Mouse (Mus musculus): Measurements from ENCODE around the gene Rasal2. TPM values are rescaled to one million over a fixed set of nuclear protein-coding genes. Genes with fewer than 3 reads are reported as not detected.
A peak's percentile ranks its signal among the peaks of the same experiment; 100 is the strongest.

Rasal2 gene
- 5.8 and 6.2 TPM in 2 replicates for polyA plus RNA-seq (2016; fragmentation: Nextera tagmentation; extraction: Ambion mirVana)

DNA sequence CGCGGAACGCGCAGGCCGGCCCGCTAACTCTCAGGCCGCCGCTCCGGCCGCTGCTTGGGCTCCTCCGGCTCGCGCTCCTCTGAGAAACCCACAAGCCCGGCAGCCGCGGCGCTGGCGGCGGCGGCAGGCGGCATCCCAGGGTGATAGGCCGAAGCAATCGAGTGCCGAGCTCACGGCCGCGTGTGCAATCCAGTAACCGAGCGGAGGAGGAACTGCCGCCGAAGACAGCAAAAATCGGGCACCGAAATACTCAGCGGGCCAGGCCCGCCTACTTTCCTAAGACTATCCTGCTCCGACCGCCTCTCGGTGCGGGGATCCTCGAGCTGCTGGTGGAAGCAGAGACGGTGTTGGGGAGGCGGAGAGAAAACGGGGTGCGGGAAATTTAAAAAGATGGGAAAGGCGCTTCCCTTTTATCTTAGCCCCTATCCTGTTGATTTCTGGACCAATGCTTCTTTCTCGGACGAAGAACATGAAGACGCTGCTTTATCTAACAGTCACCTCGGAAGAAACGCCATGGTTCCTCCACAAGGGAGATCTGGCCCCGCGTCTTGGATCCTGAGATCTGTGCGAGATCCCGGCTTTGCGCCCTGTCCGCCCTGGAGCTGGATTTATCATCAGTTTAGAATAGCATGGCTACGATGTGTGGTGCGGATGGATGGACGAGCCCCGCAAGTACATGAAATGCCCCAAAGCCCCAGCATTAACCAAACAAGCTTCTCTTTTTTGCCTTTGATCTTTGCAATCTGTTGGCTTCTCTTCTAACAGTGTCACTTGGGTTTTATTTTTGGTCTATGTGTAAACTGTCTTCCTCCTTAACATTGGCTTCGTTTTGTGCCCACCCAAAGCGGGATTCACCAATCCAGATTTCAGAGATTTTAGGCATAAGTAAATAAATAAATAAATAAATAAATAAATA is at the start of gene Rasal2:
Rasal2 (minus strand) TSS at position 142 of the 916 bp plus-strand sequence.
- 1% methylated on average over 62 of the region's 62 CpGs for WGBS

DNA sequence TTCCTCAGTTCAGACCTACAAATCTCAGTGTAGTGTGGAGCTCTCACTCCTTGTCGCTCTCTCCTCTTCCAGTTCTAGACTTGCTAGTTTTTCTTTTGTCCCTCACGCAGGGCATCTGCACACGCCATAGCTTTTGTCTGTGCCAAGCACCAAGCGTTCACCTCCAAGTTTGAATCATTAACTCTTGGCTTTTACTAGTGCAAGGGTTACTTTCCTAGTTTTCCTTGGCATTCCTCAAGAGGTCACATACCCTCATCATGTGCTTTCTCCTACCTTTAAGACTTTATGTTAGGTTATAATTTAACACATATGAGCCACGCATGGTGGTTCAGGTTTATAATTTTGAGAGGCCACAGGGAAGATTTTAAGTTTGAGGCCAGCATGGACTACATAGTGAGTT is 48.9 kb upstream of the Rasal2 start:
- DNase-seq (ENCODE audit: low spot score), result no peak
- no peaks in the 10 kb centered on the region for H3K36me3 ChIP-seq
- 94% methylated on average over 5 of the region's 5 CpGs for WGBS
- H3K9me3 ChIP-seq (replicated peaks), result no peaks in the 10 kb centered on the region
- peaks cover 10% of the 10 kb centered on the region for H3K4me1 ChIP-seq
- no peak overlapping the region for H3K27ac ChIP-seq
- H3K4me3 ChIP-seq, result no peak overlapping the region
- no peaks in the 10 kb centered on the region for H3K27me3 ChIP-seq (ENCODE audit: low read depth, poor library complexity, severe bottlenecking)

More for the DNA sequence above, at the start of gene Rasal2:
- DNase-seq (ENCODE audit: low spot score), result peak; percentile 97
- peaks cover 15% of the 10 kb centered on the region for H3K4me1 ChIP-seq
- H3K4me3 ChIP-seq, result peak within 1 kb of the TSS; percentile 97
- H3K27me3 ChIP-seq (ENCODE audit: low read depth, poor library complexity, severe bottlenecking), result no peaks in the 10 kb centered on the region
- H3K9me3 ChIP-seq (replicated peaks), result no peaks in the 10 kb centered on the region
- H3K27ac ChIP-seq, result peak within 1 kb of the TSS; percentile 92
- no peaks in the 10 kb centered on the region for H3K36me3 ChIP-seq

DNA sequence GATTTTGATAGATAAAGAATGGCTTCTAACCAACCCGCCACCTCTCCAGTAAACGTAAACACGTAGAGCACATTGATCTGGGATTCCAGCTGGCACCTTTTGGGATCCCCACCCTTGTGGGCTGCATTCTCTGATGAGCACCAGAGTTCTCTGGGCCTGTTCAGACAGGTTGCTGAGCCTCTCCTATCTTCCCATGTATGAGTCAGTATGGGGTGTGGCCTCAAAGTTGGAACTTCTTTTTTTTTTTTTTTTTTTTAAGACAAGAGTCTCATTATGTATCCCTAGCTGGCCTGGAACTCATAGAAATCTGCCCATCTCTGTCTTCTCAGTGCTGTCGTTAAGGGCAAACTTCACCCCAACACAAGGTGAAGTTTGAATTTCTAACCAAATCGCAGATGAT is 47.5 kb upstream of the Rasal2 start:
- Histone ChIP-seq H3K9me3 (replicated peaks) (no peaks in the 10 kb centered on the region), H3K36me3 (no peaks in the 10 kb centered on the region), H3K4me1 (peaks cover 10% of the 10 kb centered on the region), H3K4me3 (no peak overlapping the region), H3K27me3 (ENCODE audit: low read depth, poor library complexity, severe bottlenecking) (no peaks in the 10 kb centered on the region), H3K27ac (no peak overlapping the region)
- no peak for DNase-seq (ENCODE audit: low spot score)
- WGBS, result 90% methylated on average over 5 of the region's 5 CpGs

DNA sequence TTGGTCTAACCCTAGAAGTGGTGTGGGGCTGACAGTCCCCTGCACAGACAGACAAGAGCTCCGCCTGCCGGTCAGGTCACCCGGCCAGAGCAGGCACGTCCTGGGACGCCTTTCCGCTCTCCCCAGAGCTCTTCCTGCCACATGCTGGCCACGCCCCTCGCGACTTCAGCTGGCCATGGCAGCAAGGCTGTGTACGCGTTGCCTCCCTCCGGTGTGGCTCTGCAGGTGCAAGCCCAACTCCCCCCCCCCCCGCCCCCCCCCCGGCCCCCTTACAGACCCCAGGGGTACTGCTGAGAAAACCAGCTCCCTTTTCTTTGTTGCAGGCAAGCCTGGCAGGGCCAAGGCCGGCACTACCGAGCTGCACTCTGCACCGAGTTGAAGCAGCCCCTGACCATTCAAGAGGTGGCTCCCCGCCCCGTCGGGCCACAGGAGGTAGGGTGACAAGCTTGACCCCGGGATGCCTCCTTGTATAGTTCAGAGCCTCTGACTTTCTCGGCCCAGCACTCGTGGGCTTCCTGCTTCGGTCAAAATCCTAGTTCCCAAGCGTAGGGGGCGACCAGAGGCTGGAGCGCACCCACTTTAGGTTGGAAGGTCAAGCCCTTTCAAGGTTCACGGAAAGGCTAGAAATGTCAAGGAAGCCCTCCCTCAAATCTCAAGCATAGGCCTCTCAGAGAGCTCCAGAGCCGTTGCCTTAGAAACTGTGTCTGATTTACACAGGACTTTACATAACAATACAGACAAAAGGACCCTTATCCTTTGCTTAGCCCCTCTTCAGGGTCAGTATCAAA is 46.2 kb upstream of the Rasal2 start, which contains the start of gene Cryzl2:
Cryzl2 (plus strand) TSS at position 157 of the 788 bp plus-strand sequence.
- H3K27ac ChIP-seq, result peak within 1 kb of the TSS; percentile 85
- 9% methylated on average over 27 of the region's 29 CpGs for WGBS

DNA sequence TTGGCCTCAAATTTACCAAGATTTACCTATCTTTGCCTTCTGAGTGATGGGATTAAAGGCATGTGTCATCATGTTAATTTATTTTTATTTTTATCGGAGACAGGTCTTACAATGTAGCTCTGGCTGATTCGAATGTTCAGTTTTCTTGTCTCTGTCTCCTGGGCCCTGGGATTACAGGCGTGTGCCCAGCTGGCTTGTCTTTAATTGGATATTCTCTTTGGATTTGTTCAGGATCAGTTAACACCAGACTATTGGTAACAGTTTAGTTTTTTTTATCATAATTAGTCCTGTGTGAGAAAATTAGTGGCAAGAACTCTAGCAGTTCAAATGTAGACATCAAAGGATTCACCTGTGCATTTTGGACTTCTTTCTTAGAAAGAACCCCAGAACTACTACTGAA is 45.4 kb upstream of the Rasal2 start:
- Histone ChIP-seq H3K9me3 (replicated peaks) (no peaks in the 10 kb centered on the region), H3K36me3 (no peaks in the 10 kb centered on the region), H3K27me3 (ENCODE audit: low read depth, poor library complexity, severe bottlenecking) (no peaks in the 10 kb centered on the region), H3K27ac (no peak overlapping the region), H3K4me1 (peaks cover 18% of the 10 kb centered on the region), H3K4me3 (no peak overlapping the region)
- no peak for DNase-seq (ENCODE audit: low spot score)
- WGBS, result 85% methylated on average over 3 of the region's 3 CpGs

More for the DNA sequence above, 46.2 kb upstream of the Rasal2 start, which contains the start of gene Cryzl2:
- DNase-seq (ENCODE audit: low spot score), result peak; percentile 88
- Histone ChIP-seq H3K4me1 (peaks cover 10% of the 10 kb centered on the region), H3K27me3 (ENCODE audit: low read depth, poor library complexity, severe bottlenecking) (no peaks in the 10 kb centered on the region), H3K4me3 (peak within 1 kb of the TSS; percentile 57), H3K9me3 (replicated peaks) (no peaks in the 10 kb centered on the region), H3K36me3 (no peaks in the 10 kb centered on the region)

DNA sequence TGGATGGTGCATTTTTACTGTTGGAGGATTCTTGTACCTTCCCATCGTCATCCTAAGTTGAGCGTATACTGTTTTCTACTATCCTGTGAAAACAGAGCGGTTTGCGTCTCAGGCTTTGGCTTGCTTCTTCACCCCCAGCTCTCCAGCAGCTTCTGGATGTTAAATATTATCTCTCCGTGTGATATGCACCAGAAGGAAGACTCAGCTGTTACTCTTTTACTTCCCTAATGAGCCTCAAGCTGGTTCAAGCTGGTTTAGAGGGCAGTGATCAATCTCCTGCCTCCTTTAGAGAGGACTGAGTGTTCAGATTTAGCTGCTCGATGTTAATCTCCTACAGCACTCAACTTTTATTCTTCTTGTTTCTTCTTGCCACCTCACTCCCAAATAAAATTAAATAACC is 42.5 kb upstream of the Rasal2 start:
- H3K36me3 ChIP-seq, result no peaks in the 10 kb centered on the region
- no peaks in the 10 kb centered on the region for H3K9me3 ChIP-seq (replicated peaks)
- WGBS, result 86% methylated on average over 6 of the region's 6 CpGs
- H3K4me3 ChIP-seq, result no peak overlapping the region
- DNase-seq (ENCODE audit: low spot score), result no peak
- H3K4me1 ChIP-seq, result peaks cover 36% of the 10 kb centered on the region
- H3K27ac ChIP-seq, result no peak overlapping the region
- H3K27me3 ChIP-seq (ENCODE audit: low read depth, poor library complexity, severe bottlenecking), result peaks cover 9% of the 10 kb centered on the region; the same call in 1 of the 2 replicates

DNA sequence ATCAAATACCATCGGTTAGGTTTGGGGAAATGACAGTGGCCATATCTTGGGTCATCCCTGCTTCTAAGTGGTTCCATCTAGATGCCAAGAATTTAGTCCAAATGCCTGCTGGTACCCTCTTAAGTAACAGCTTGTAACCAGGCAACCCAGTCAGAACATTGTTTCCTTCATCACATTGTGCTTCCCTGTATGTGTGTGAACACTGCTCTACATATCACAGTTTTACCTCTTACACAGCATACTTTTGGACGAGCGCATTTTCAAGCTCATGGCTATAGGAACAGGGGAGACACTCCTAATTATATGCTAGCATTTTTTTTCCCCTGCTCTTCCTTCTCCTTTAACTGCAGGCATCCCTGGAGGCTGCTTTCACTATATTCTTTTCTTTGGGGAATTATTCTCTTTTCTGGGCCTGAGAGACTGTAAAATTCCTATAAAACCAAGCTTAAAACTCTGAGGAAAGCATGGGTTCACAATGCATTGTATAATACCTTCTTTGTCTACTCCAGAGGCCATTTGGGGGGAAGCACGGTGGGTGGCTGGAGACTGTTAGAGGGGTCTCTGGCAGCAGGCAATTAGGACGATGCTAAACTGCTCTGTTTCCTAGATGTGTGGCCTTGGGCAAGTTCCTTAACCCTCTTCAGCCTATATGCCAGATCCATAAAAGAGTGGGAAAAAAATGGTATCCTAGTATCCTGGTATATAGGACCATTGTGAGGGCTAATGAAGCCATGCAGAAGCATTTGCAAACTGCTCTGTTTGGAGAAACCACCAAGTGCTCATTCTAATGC is 40.6 kb upstream of the Rasal2 start:
- H3K36me3 ChIP-seq, result no peaks in the 10 kb centered on the region
- WGBS, result 64% methylated on average over 5 of the region's 5 CpGs
- no peak for DNase-seq (ENCODE audit: low spot score)
- H3K4me3 ChIP-seq, result no peak overlapping the region
- H3K4me1 ChIP-seq, result peaks cover 42% of the 10 kb centered on the region
- peaks cover 17% of the 10 kb centered on the region for H3K27me3 ChIP-seq (ENCODE audit: low read depth, poor library complexity, severe bottlenecking)
- no peaks in the 10 kb centered on the region for H3K9me3 ChIP-seq (replicated peaks)
- H3K27ac ChIP-seq, result peak overlapping the region; percentile 68

DNA sequence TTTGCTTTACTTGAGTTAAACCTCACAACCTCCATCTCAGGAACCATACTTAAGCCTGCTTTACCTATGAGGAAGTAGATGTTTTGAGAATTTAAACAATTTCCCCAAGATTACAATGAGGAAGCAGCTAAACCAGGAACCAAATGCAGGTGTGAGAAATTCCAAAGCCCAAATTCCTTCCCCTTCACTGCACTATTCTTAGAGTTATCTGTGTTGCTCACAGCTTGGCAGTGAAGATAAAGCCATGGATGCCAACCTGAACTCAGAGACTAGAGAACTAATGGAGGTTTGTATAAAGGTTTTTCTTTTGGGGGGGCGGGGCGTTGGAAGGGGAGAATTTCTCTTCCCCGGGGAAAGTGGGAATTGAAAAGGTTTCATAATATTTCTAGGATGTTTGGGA is 39.9 kb upstream of the Rasal2 start:
- peaks cover 48% of the 10 kb centered on the region for H3K4me1 ChIP-seq
- H3K36me3 ChIP-seq, result no peaks in the 10 kb centered on the region
- H3K9me3 ChIP-seq (replicated peaks), result no peaks in the 10 kb centered on the region
- H3K27me3 ChIP-seq (ENCODE audit: low read depth, poor library complexity, severe bottlenecking), result peaks cover 17% of the 10 kb centered on the region
- no peak for DNase-seq (ENCODE audit: low spot score)
- WGBS, result 89% methylated on average over 3 of the region's 3 CpGs
- no peak overlapping the region for H3K4me3 ChIP-seq
- H3K27ac ChIP-seq, result no peak overlapping the region

DNA sequence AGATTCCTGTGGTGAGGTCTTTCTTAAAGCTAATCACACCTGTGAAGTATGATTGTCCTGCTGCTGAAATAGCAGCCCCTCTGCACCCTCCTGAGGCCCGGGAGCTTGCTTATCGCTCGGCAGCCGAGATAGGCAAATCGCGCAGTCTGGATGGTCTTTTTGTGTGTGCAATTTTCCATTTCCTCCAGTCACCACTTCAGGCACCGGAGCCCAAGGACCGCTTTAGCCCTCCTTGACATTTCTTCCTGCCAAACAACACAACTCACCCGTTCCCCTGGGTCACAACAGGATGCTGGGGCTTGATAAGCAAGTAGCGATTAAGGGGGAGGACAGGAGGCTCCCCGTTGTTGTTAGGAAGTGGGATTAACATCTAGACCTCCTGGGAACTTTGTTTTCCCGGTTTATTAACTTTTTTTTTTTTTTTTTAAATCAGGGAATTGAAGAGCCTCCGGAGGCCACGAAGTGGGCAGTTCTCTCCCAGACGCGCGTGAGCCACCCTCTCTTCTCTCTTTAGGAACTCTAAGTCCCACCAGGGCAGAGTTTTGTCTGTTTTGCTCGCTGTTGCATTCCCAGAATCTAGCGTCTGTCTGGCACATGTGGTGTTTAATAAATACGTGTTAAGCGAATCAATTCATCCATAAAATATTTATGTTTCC is 37.7 kb upstream of the Rasal2 start:
- DNase-seq (ENCODE audit: low spot score), result peak; percentile 47
- H3K27me3 ChIP-seq (ENCODE audit: low read depth, poor library complexity, severe bottlenecking), result peaks cover 25% of the 10 kb centered on the region
- 4% methylated on average over 21 of the region's 21 CpGs for WGBS
- H3K9me3 ChIP-seq (replicated peaks), result no peaks in the 10 kb centered on the region
- H3K27ac ChIP-seq, result peak overlapping the region; percentile 61
- H3K4me1 ChIP-seq, result peaks cover 57% of the 10 kb centered on the region
- H3K4me3 ChIP-seq, result peak overlapping the region; percentile 39
- no peaks in the 10 kb centered on the region for H3K36me3 ChIP-seq

DNA sequence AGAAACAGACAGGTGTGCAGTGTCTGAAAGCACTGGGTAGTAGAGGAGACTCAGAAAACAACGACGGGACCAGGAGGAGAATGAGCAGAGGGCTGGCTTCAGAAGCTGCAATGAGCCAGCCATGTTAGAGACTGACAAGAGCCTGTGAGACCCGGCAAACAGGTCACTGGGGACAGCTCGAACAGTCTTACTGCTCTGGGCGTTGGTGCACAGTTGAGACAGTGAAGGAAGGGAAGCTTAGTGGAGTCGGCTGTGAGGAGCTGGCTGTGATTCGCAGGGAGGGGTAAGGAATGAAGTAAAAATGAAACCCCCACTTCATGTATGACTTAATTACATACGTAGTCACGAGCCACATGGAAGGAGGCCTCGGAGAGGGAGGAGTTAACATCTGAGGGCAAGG is 37.1 kb upstream of the Rasal2 start:
- H3K27me3 ChIP-seq (ENCODE audit: low read depth, poor library complexity, severe bottlenecking), result peaks cover 25% of the 10 kb centered on the region
- peak overlapping the region; percentile 39 for H3K4me3 ChIP-seq
- no peaks in the 10 kb centered on the region for H3K36me3 ChIP-seq
- peak; percentile 38 for DNase-seq (ENCODE audit: low spot score)
- H3K27ac ChIP-seq, result peak overlapping the region; percentile 61
- no peaks in the 10 kb centered on the region for H3K9me3 ChIP-seq (replicated peaks)
- H3K4me1 ChIP-seq, result peaks cover 62% of the 10 kb centered on the region
- 7% methylated on average over 10 of the region's 10 CpGs for WGBS

DNA sequence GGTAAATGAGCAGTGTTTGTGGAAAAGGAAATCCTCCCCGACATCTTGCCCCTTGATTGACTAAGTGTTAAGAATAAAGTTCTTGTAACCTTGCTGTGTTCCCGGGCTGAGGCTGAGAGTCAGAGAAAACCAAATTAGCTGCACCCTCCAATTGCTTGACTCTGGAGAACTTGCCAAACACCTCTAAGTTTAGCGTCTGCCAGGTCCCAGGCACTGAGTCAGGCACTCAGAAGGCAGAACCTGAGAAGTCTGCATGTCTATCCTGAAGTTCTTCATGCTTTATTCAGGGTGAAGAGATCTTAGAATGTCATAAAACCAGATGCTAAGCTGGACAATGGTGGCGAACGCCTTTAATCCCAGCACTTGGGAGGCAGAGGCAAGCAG is 36.4 kb upstream of the Rasal2 start:
- Histone ChIP-seq H3K27me3 (ENCODE audit: low read depth, poor library complexity, severe bottlenecking) (peaks cover 25% of the 10 kb centered on the region), H3K4me1 (peaks cover 69% of the 10 kb centered on the region), H3K9me3 (replicated peaks) (no peaks in the 10 kb centered on the region), H3K36me3 (no peaks in the 10 kb centered on the region), H3K27ac (0 out of 2 replicates have a peak overlapping the region, but pooled peaks have one; percentile 36), H3K4me3 (no peak overlapping the region)
- WGBS, result 64% methylated on average over 5 of the region's 5 CpGs
- no peak for DNase-seq (ENCODE audit: low spot score)
